Mouse (Mus musculus): ENCODE measurements around the gene Rps16.

Gene Rps16

GRCm38 (mm10) chr7:28392429-28393271 is 42.2 kb downstream of the Rps16 start, which contains the start of the genes Med29 and Paf1:
Gene Med29, minus strand, starts transcription at chr7:28392708.
Gene Paf1, plus strand, starts transcription at chr7:28392951.
- peak; percentile 95 for DNase-seq

GRCm38 (mm10) chr7:28393272-28393951 is 43.0 kb downstream of the Rps16 start:
- no peak for DNase-seq

GRCm38 (mm10) chr7:28395425-28395824 is 45.0 kb downstream of the Rps16 start:
- no peak for DNase-seq

GRCm38 (mm10) chr7:28398000-28398399 is 47.5 kb downstream of the Rps16 start:
- no peak for DNase-seq

- no peak for DNase-seq
These were observed 48.4 kb downstream of the Rps16 start for GRCm38 (mm10) chr7:28398696-28399340.

- DNase-seq: no peak
These were observed 50.6 kb downstream of the Rps16 start for GRCm38 (mm10) chr7:28401030-28401429.

- no peak for DNase-seq
These were observed 51.5 kb downstream of the Rps16 start for GRCm38 (mm10) chr7:28401942-28402341.
